Mouse (Mus musculus): Measurements from ENCODE around the gene Ankrd17.

DNA sequence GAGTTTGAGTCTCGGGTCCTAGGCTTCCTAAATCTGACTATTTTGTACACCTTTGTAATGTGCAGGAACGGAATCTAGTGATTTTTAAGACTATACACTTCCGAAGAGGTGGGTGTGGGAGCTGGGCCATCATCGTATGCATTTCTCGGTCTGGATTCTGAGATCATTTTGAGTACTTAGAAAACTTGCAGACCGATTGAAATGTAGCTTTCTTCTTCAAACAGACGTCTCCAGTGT lies 608 bp upstream of the Ankrd17 start, which contains the start of gene Gm9958:
- TF ChIP-seq CTCF (IDR thresholded peaks at IDR 0.05; ENCODE audit: extremely low read depth, insufficient read depth, insufficient read length, insufficient replicate concordance) (no peak), POLR2A (IDR thresholded peaks at IDR 0.05; ENCODE audit: low read depth, low read length) (no peak)
